In the genomic region with DNA sequence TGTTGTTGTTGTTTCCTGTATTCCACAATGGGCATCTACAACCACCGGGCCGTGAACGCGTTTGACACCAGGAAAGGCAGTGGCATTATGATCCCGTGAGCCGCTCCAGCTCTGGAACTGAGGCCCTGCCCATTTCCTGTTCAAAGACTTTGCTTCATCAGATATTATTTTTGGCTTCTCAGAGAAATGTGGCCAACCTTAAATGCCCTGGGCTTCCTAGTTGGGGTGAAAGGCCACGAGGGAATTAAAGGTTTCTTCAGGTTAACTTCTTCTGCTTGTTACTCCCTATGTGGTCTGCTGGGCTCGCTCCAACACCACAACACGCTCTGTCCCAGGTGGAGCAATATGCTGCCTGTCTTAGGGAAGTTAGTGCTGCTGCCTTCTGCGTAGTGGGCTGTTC, we compare ENCODE assay signal across 11 mouse cellular contexts.
DNase-seq lines count a peak whose midpoint lies in the region; ATAC-seq and TF ChIP-seq lines count a peak whose summit lies in the region.
"Had no signal": no experiment of that assay in that cellular context is flagged by ENCODE, and none has a peak within 500 bp of the region (broad histone marks: within the 10 kb centered on the region; RNA-seq: fewer than 3 reads in every experiment).

No protein-coding gene starts in this region.

- no peak overlapping the region for H3K9ac ChIP-seq in kidney, embryonic 16.5 days (replicated peaks; ENCODE audit: low read length)
- no peak overlapping the region for H3K9ac ChIP-seq in liver, embryonic 12.5 days
- H3K9ac ChIP-seq: embryonic facial prominence, embryonic 12.5 days; midbrain, embryonic 15.5 days had no signal

- no peak overlapping the region for H3K4me3 ChIP-seq in kidney, adult 2 months (ENCODE audit: insufficient read depth, low read depth, low read length)
- H3K4me3 ChIP-seq in kidney, embryonic 16.5 days (ENCODE audit: low read length): no peak overlapping the region
- no peak overlapping the region for H3K4me3 ChIP-seq in liver, embryonic 12.5 days
- H3K4me3 ChIP-seq: embryonic facial prominence, embryonic 12.5 days; midbrain, embryonic 15.5 days had no signal

- 44% methylated on average over 10 of the region's 10 CpGs for WGBS in kidney, adult 2 months
- 50% methylated on average over 10 of the region's 10 CpGs for WGBS in kidney, embryonic 16.5 days
- 38% methylated on average over 10 of the region's 10 CpGs for WGBS in liver, embryonic 12.5 days (ENCODE audit: insufficient replicate concordance)

- no peaks in the 10 kb centered on the region for H3K27me3 ChIP-seq in kidney, adult 2 months (replicated peaks; ENCODE audit: control insufficient read depth, insufficient read depth, low read length)
- H3K27me3 ChIP-seq in kidney, embryonic 16.5 days (ENCODE audit: insufficient read depth, low read length): no peaks in the 10 kb centered on the region
- no peaks in the 10 kb centered on the region for H3K27me3 ChIP-seq in liver, embryonic 12.5 days (replicated peaks)
- H3K27me3 ChIP-seq: embryonic facial prominence, embryonic 12.5 days; midbrain, embryonic 15.5 days had no signal

- no peak for ATAC-seq in kidney, embryonic 16.5 days (ENCODE audit: low FRiP score, low TSS enrichment)
- no peak for ATAC-seq in liver, embryonic 12.5 days
- ATAC-seq in CD4-positive, CD25-positive, alpha-beta regulatory T cell, adult 4 months: no peak
- ATAC-seq: midbrain, embryonic 15.5 days had no signal

- TF ChIP-seq POLR2A in kidney, adult 2 months (IDR thresholded peaks at IDR 0.05; ENCODE audit: low read depth, low read length): no peak

- H3K4me1 ChIP-seq in kidney, adult 2 months (ENCODE audit: control insufficient read depth, insufficient read depth, low read length): peaks cover 5% of the 10 kb centered on the region; the same call in 1 of the 2 replicates
- H3K4me1 ChIP-seq in kidney, embryonic 16.5 days (ENCODE audit: insufficient read depth, low read length): no peaks in the 10 kb centered on the region
- no peaks in the 10 kb centered on the region for H3K4me1 ChIP-seq in liver, embryonic 12.5 days
- H3K4me1 ChIP-seq: midbrain, embryonic 15.5 days had no signal

- H3K27ac ChIP-seq in kidney, adult 2 months (ENCODE audit: insufficient read depth, low read depth, low read length): peak overlapping the region; percentile 74
- H3K27ac ChIP-seq in kidney, embryonic 16.5 days (ENCODE audit: low read length): no peak overlapping the region
- H3K27ac ChIP-seq in liver, embryonic 12.5 days: no peak overlapping the region
- H3K27ac ChIP-seq: embryonic facial prominence, embryonic 12.5 days; midbrain, embryonic 15.5 days had no signal

- no peak; the same call in 1 of the 2 replicates for TF ChIP-seq CTCF in kidney, adult 2 months (conservative IDR thresholded peaks at IDR 0.05; ENCODE audit: insufficient read depth, insufficient read length, low read depth, low read length)

- peak; percentile 49 for DNase-seq in adrenal gland, postnatal 10 days
- no peak for DNase-seq in adrenal gland, adult 8-10 months
- peak; percentile 75 for DNase-seq in kidney, adult 2 months
- peak; percentile 40 for DNase-seq in fibroblast of lung, adult 2 months (ENCODE audit: low read depth)
- DNase-seq in kidney, postnatal 14 days: peak; percentile 57
- DNase-seq: cerebellum, adult 8-10 months had no signal

- no peaks in the 10 kb centered on the region for H3K9me3 ChIP-seq in kidney, embryonic 16.5 days (ENCODE audit: low read length)
- no peaks in the 10 kb centered on the region for H3K9me3 ChIP-seq in liver, embryonic 12.5 days (replicated peaks)
- H3K9me3 ChIP-seq: embryonic facial prominence, embryonic 12.5 days; midbrain, embryonic 15.5 days had no signal

- no peaks in the 10 kb centered on the region for H3K36me3 ChIP-seq in kidney, adult 2 months (ENCODE audit: control insufficient read depth, insufficient read depth, low read length)
- H3K36me3 ChIP-seq in kidney, embryonic 16.5 days (ENCODE audit: insufficient read depth, low read length): no peaks in the 10 kb centered on the region
- H3K36me3 ChIP-seq in liver, embryonic 12.5 days: no peaks in the 10 kb centered on the region
- H3K36me3 ChIP-seq: embryonic facial prominence, embryonic 12.5 days; midbrain, embryonic 15.5 days had no signal

- no peak overlapping the region for H3K4me2 ChIP-seq in kidney, embryonic 16.5 days (replicated peaks; ENCODE audit: low read depth, low read length)
- H3K4me2 ChIP-seq in liver, embryonic 12.5 days: no peak overlapping the region
- H3K4me2 ChIP-seq: embryonic facial prominence, embryonic 12.5 days; midbrain, embryonic 15.5 days had no signal
